Mouse (Mus musculus) spleen, postnatal 4 days (tissue): ENCODE results near the gene Mosmo.

Source experiments
- DNase-seq, 2 experiments: peaks; one replicate each; pipeline ENCODE4 v3.0.0; 2022; ENCODE audit warnings: low spot score in 2 of 2

Mosmo gene

GRCm38 (mm10) chr7:120771389-120771788 lies 94.0 kb downstream of the Mosmo start:
- no peak for DNase-seq

GRCm38 (mm10) chr7:120778012-120778411 lies 100.6 kb downstream of the Mosmo start:
- no peak for DNase-seq
